Mouse (Mus musculus) E14TG2a.4 (cell line): ENCODE measurements around the gene Kcna6.
A peak's percentile ranks its signal among the peaks of the same experiment; 100 is the strongest.

Experiments
- H3K27me3 ChIP-seq: 2 replicates; pipeline ENCODE4 v1.6.1; 2014; ENCODE audit warnings: low read length, control low read depth; ENCODE audit not compliant: insufficient read depth
- H3K36me3 ChIP-seq: 2 replicates; pipeline ENCODE4 v1.6.1; 2014; ENCODE audit warnings: low read length, control low read depth; ENCODE audit not compliant: insufficient read depth
- H3K4me1 ChIP-seq: replicated peaks from 2 replicates; pipeline ENCODE4 v1.6.1; 2014; ENCODE audit warnings: low read depth, low read length, control low read depth
- H3K4me3 ChIP-seq: replicated peaks from 2 replicates; pipeline ENCODE4 v1.5.1; 2014; ENCODE audit warnings: mild to moderate bottlenecking, low read length
- H3K9me3 ChIP-seq: 2 replicates; pipeline ENCODE4 v1.6.1; 2014; ENCODE audit warnings: low read length, control low read depth
- CTCF ChIP-seq: conservative IDR thresholded peaks from 2 replicates; pipeline ENCODE4 v1.5.1; 2014; ENCODE audit warnings: low read length
- NANOG ChIP-seq: IDR thresholded peaks from 2 replicates; pipeline ENCODE4 v1.6.1; 2014; ENCODE audit warnings: borderline replicate concordance, low read length, mixed read lengths
- POU5F1 ChIP-seq: IDR thresholded peaks from 2 replicates; pipeline ENCODE4 v1.6.1; 2014; ENCODE audit warnings: low read length, borderline replicate concordance

The Kcna6 gene

GRCm38 (mm10) chr6:126770146-126770731, 29.8 kb upstream of the Kcna6 start:
- H3K4me1 ChIP-seq = peaks cover 32% of the 10 kb centered on the region
- H3K36me3 ChIP-seq = no peaks in the 10 kb centered on the region
- H3K9me3 ChIP-seq = no peaks in the 10 kb centered on the region
- peaks cover 22% of the 10 kb centered on the region for H3K27me3 ChIP-seq
- H3K4me3 ChIP-seq = no peak overlapping the region
- TF ChIP-seq NANOG = no peak
- no peak for TF ChIP-seq CTCF
- TF ChIP-seq POU5F1 = no peak

DNA sequence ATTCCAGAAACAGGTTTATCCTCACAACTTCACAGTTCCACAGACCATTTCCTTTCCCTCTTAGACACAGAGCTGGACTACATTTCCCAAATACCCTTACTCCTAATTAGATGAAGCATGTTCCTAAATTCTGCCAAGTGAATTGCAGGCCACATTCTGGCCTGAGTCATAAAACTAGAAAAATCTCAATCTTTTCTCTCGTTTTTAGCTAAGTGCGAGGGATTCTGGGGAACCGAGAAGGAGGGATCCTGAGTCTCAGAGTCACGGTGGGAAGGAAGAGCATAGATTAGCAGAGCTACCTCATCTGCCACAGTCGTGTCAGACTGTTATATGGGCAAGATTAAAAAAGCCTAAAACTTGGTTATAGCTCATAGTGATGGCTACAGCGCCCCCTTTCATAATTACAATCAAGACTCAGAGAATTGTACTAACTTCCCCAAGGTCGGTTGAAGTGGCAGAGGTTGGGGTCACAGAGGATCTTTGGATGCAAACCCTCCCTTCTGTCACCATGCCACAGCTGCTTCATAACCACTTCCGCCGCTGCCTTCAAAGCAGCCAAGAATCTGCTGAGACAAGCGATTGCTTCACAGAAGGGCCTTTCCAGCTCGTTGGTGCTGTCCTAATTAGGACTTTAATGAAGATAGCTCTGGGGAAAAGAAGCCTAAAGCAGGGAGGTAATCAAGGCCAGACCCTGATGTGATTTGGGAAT, 28.6 kb upstream of the Kcna6 start:
- H3K36me3 ChIP-seq = no peaks in the 10 kb centered on the region
- no peak overlapping the region for H3K4me3 ChIP-seq
- TF ChIP-seq NANOG = no peak
- no peak for TF ChIP-seq POU5F1
- H3K27me3 ChIP-seq = peaks cover 20% of the 10 kb centered on the region
- H3K4me1 ChIP-seq = peaks cover 32% of the 10 kb centered on the region
- H3K9me3 ChIP-seq = no peaks in the 10 kb centered on the region

DNA sequence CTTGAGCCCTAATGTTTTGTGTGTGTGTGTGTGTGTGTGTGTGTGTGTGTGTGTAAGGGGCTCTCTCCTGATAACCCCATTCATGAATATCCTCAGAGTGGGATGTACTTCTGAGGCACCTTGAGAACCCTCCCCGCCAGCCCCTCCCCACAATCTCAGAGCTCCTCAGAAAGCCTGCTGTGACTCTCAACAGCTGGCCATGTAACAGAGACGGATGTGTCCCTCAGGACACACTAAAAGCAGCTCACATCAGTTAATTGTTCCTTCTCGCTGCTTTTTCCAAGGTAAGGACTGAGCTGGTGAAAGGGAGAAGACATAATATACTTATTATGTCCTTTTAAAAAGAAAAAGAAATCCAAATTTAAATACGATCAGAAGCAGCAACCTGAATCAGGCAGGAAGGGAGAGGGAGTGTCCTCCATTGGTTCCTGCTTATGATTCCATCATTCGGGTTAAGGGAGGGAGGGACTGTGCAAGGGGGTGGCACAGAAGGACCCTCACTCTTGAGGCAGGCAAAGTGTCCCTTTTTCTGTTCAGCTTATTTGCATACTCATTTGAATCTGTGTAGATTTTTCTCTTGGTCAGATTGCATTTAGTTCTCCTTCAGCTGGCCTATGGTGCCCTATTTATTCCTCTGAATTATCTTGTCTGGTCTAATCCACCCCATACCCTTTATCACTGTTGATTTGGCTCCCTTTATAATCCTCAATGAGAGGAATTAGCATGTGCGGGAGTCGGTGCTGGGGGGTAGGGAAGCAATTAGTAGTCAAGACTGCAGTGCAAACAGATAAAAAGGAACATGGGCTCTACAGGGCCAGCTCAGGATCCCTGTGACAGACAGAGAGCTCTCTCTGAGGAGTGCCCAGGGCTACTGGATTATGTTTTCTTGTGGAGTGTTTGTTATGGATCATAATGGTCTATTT, 27.4 kb upstream of the Kcna6 start:
- Histone ChIP-seq H3K27me3 (peaks cover 12% of the 10 kb centered on the region), H3K4me1 (peaks cover 32% of the 10 kb centered on the region), H3K36me3 (no peaks in the 10 kb centered on the region), H3K4me3 (no peak overlapping the region), H3K9me3 (no peaks in the 10 kb centered on the region)
- TF ChIP-seq NANOG (no peak), CTCF (no peak), POU5F1 (no peak)

DNA sequence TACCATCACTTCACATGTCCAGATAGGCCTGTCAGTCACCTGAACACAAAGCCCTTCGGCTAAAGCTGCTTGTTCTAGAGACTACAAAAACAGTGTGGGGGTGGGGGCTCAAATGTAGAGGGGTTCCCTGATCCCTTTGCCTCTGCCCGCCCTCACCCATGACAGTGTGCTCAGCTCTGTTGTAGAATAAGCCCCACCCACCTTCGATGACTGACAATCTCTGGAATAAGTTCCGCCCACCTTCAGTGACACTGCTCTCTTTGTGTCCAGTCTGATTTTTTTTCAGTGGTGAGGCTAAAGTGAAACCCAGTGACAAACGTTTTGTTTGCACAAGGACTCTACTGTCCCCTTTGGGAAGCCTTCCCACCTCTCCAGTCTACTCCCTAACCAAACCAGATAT, 26.1 kb upstream of the Kcna6 start:
- 0 out of 2 replicates have a peak, but pooled peaks cover 2% of the 10 kb centered on the region for H3K27me3 ChIP-seq
- H3K4me1 ChIP-seq = peaks cover 32% of the 10 kb centered on the region
- H3K9me3 ChIP-seq = no peaks in the 10 kb centered on the region
- no peak overlapping the region for H3K4me3 ChIP-seq
- TF ChIP-seq NANOG (no peak), CTCF (no peak), POU5F1 (no peak)
- H3K36me3 ChIP-seq = no peaks in the 10 kb centered on the region

GRCm38 (mm10) chr6:126764563-126765091, 24.2 kb upstream of the Kcna6 start:
- Histone ChIP-seq H3K27me3 (no peaks in the 10 kb centered on the region), H3K4me1 (peaks cover 26% of the 10 kb centered on the region), H3K36me3 (no peaks in the 10 kb centered on the region), H3K4me3 (no peak overlapping the region), H3K9me3 (no peaks in the 10 kb centered on the region)
- no peak for TF ChIP-seq CTCF
- TF ChIP-seq POU5F1 = no peak
- no peak for TF ChIP-seq NANOG

- Histone ChIP-seq H3K36me3 (no peaks in the 10 kb centered on the region), H3K4me3 (no peak overlapping the region), H3K9me3 (no peaks in the 10 kb centered on the region), H3K27me3 (peaks cover 2% of the 10 kb centered on the region; the same call in 1 of the 2 replicates), H3K4me1 (peaks cover 2% of the 10 kb centered on the region)
- TF ChIP-seq POU5F1 (no peak), CTCF (no peak), NANOG (no peak)
Observed at GRCm38 (mm10) chr6:126761362-126761761, 20.9 kb upstream of the Kcna6 start.

DNA sequence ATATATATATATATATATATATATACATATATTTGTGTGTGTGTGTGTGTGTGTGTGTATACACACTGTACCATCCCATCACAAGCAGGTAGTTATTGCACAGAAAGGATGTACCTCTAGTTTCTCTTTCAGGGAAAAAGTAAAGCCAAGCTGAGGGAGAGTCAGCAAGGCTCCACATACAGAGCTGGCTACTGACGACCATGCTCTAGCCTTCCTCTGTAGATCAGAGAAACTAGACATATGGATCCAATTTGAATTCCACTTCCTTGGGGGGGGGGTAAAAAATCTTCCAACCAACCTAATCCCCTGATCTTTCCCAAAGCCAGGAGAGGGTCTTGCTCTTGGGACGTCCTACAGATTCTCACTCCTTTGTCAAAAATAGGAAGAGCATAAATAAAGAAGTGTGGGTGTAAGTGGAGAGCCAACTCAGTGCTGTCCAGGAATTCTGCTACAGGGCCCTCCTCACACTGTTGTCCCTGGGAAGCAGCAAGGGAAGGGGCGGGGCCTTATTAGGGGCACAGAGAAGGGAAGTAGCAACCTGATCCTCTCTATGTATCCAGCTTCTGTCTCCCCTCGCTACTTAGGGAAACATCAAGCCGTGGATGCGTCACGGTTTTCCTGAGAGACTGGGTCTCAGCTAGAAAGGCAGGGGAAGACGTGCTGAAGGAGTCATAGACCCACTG, 15.4 kb upstream of the Kcna6 start:
- peak overlapping the region; percentile 45 for H3K4me3 ChIP-seq
- H3K27me3 ChIP-seq = peaks cover 14% of the 10 kb centered on the region
- no peaks in the 10 kb centered on the region for H3K36me3 ChIP-seq
- H3K9me3 ChIP-seq = no peaks in the 10 kb centered on the region
- peaks cover 22% of the 10 kb centered on the region for H3K4me1 ChIP-seq
- no peak for TF ChIP-seq POU5F1
- TF ChIP-seq CTCF = no peak
- no peak for TF ChIP-seq NANOG
